Mouse (Mus musculus): ENCODE results near the gene Slk. TPM values are rescaled to one million over a fixed set of nuclear protein-coding genes. Genes with fewer than 3 reads are reported as not detected.

Slk gene
- polyA plus RNA-seq, 1 experiment from 2014 or later = 26.5 TPM

DNA sequence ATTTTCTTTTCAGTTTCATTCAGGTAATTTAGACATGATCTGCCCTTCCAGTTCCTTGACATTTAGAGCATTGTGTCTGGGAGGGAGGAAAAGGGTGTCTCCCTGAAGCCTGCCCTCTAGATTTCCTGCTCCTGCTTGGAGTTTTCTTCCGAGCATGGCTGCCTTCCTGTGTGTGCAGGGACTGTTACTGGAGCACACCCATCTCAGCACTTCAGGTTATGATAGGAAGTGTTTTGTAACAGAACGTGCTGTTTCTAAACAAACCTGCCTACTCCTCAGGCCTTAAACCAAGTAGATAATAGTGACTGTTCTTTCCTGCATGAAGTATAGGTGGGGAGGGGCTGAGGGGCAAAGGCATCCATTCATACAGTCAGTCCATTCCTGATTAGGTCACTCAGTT is 64.4 kb downstream of the Slk start:
- WGBS = 26% methylated on average over 2 of the region's 2 CpGs

DNA sequence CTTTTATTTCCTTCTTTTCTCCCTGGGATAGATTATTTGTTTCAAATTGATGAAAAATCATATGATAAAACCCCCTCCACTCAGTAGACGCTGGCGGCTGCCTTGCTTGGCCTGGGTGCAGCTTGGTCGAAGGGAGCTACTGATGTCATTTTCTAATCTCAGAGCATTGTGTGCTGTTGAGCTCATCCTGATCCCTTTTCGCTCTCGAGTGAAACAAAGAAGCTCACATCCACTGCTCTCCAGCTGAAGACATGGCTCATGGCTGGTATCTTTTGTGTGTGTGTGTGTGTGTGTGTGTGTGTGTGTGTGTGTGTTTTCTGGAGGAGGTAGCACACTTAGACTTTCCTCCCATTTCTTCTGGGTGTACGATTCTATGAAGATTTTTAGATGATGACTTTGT is 66.1 kb downstream of the Slk start:
- Histone ChIP-seq H3K4me2 (ENCODE audit: low read length) (0 out of 2 replicates have a peak overlapping the region, but pooled peaks have one; percentile 5), H3K27ac (replicated peaks in 1 of 2; ENCODE audit: control insufficient read depth in 1 of 2, insufficient read depth in 1 of 2, low read depth in 2 of 2, low read length in 2 of 2) (peak overlapping the region; percentile 48 to 53; a peak in 2 of 4 replicates), H3K9ac (ENCODE audit: low read length) (peak overlapping the region; percentile 46), H3K27me3 (ENCODE audit: control insufficient read depth, insufficient read depth, low read length) (no peaks in the 10 kb centered on the region), H3K36me3 (ENCODE audit: control insufficient read depth, insufficient read depth, low read length) (peaks cover 50% of the 10 kb centered on the region), H3K4me3 (ENCODE audit: control insufficient read depth in 1 of 2, insufficient read depth in 1 of 2, low read depth in 1 of 2, low read length in 2 of 2) (no peak overlapping the region), H3K4me1 (ENCODE audit: control insufficient read depth in 2 of 2, insufficient read depth in 2 of 2, low read length in 2 of 2) (peaks cover 3 to 15% of the 10 kb centered on the region in 2 experiments; a peak in 3 of 4 replicates), H3K9me3 (ENCODE audit: control insufficient read depth, low read length) (no peaks in the 10 kb centered on the region)
- ATAC-seq (ENCODE audit: insufficient number of reproducible peaks, insufficient read depth, low FRiP score, low read depth) = peak; percentile 37; the same call in 1 of the 2 replicates
- WGBS = 17% methylated on average over 6 of the region's 6 CpGs

More for the DNA sequence above, 64.4 kb downstream of the Slk start:
- Histone ChIP-seq H3K36me3 (ENCODE audit: control insufficient read depth, insufficient read depth, low read length) (peaks cover 67% of the 10 kb centered on the region), H3K4me3 (ENCODE audit: control insufficient read depth in 1 of 2, insufficient read depth in 1 of 2, low read depth in 1 of 2, low read length in 2 of 2) (no peak overlapping the region), H3K4me1 (ENCODE audit: control insufficient read depth in 2 of 2, insufficient read depth in 2 of 2, low read length in 2 of 2) (peaks cover 3 to 15% of the 10 kb centered on the region in 2 experiments; a peak in 3 of 4 replicates), H3K9me3 (ENCODE audit: control insufficient read depth, low read length) (no peaks in the 10 kb centered on the region), H3K4me2 (ENCODE audit: low read length) (no peak overlapping the region), H3K27me3 (ENCODE audit: control insufficient read depth, insufficient read depth, low read length) (no peaks in the 10 kb centered on the region), H3K9ac (ENCODE audit: low read length) (no peak overlapping the region), H3K27ac (replicated peaks in 1 of 2; ENCODE audit: control insufficient read depth in 1 of 2, insufficient read depth in 1 of 2, low read depth in 2 of 2, low read length in 2 of 2) (peak overlapping the region; percentile 21 to 42; a peak in 1 of 4 replicates)
- no peak for ATAC-seq (ENCODE audit: insufficient number of reproducible peaks, insufficient read depth, low FRiP score, low read depth)

DNA sequence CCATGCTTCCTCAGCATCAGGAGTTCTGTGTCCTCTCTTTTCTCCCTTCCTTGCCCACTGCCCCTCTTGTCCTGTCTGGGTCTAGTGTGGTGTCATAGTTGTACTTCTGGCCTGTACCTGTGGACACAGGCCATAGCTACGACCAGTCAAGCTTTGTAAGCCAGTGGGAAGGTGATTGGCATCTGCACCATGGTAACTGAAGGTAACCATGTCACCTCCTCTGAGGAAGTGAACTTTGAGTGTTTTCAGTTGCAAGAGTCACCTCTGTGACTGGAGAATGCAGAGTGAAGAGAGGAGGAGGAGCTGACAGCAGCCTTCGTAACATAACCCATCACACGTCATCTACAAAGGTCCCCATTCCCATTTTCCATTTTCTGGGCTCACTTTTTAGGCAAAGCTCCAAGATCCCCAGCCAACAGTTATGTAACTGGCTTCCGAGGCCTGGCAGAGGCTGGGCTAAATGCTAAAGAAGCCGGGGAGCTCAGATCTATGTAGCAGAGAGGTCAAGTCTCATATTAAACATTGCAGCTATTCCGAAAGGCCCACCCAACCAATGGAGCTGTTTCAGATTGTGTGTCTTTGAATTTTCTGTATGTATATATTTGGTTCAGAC is 67.1 kb downstream of the Slk start:
- Histone ChIP-seq H3K27ac (replicated peaks in 1 of 2; ENCODE audit: control insufficient read depth in 1 of 2, insufficient read depth in 1 of 2, low read depth in 2 of 2, low read length in 2 of 2) (no peak overlapping the region), H3K9ac (ENCODE audit: low read length) (no peak overlapping the region), H3K4me1 (ENCODE audit: control insufficient read depth in 2 of 2, insufficient read depth in 2 of 2, low read length in 2 of 2) (peaks cover 3 to 15% of the 10 kb centered on the region in 2 experiments; a peak in 3 of 4 replicates), H3K36me3 (ENCODE audit: control insufficient read depth, insufficient read depth, low read length) (peaks cover 40% of the 10 kb centered on the region), H3K27me3 (ENCODE audit: control insufficient read depth, insufficient read depth, low read length) (no peaks in the 10 kb centered on the region), H3K4me2 (ENCODE audit: low read length) (no peak overlapping the region), H3K4me3 (ENCODE audit: control insufficient read depth in 1 of 2, insufficient read depth in 1 of 2, low read depth in 1 of 2, low read length in 2 of 2) (no peak overlapping the region), H3K9me3 (ENCODE audit: control insufficient read depth, low read length) (no peaks in the 10 kb centered on the region)
- WGBS = 83% methylated on average over 6 of the region's 6 CpGs
- ATAC-seq (ENCODE audit: insufficient number of reproducible peaks, insufficient read depth, low FRiP score, low read depth) = no peak

DNA sequence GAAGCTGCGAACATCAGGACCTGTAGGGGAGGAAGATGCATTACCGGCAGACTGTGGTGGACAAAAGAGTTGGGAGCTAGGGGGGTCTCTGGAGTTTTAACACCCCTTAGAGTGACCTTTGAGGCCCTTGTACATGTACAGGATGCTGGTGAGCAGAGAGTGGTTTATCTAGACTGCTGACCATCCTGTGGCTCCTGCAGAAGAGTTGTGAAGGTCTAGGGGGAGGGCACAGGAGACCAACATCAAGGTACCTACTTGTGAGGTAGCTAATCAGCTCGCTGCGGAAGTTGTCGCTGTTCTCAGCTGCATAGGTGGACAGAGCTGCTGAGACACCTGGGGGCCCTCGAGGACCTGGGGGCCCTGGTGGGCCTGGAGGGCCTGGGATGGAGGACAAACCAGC is 69.6 kb downstream of the Slk start:
- WGBS = 90% methylated on average over 6 of the region's 6 CpGs
- Histone ChIP-seq H3K9me3 (ENCODE audit: control insufficient read depth, low read length) (no peaks in the 10 kb centered on the region), H3K36me3 (ENCODE audit: control insufficient read depth, insufficient read depth, low read length) (peaks cover 26% of the 10 kb centered on the region), H3K4me3 (ENCODE audit: control insufficient read depth in 1 of 2, insufficient read depth in 1 of 2, low read depth in 1 of 2, low read length in 2 of 2) (no peak overlapping the region), H3K9ac (ENCODE audit: low read length) (no peak overlapping the region), H3K27me3 (ENCODE audit: control insufficient read depth, insufficient read depth, low read length) (no peaks in the 10 kb centered on the region), H3K27ac (replicated peaks in 1 of 2; ENCODE audit: control insufficient read depth in 1 of 2, insufficient read depth in 1 of 2, low read depth in 2 of 2, low read length in 2 of 2) (no peak overlapping the region), H3K4me2 (ENCODE audit: low read length) (no peak overlapping the region), H3K4me1 (ENCODE audit: control insufficient read depth in 2 of 2, insufficient read depth in 2 of 2, low read length in 2 of 2) (peaks cover 3 to 11% of the 10 kb centered on the region in 2 experiments; a peak in 3 of 4 replicates)
- ATAC-seq (ENCODE audit: insufficient number of reproducible peaks, insufficient read depth, low FRiP score, low read depth) = no peak

DNA sequence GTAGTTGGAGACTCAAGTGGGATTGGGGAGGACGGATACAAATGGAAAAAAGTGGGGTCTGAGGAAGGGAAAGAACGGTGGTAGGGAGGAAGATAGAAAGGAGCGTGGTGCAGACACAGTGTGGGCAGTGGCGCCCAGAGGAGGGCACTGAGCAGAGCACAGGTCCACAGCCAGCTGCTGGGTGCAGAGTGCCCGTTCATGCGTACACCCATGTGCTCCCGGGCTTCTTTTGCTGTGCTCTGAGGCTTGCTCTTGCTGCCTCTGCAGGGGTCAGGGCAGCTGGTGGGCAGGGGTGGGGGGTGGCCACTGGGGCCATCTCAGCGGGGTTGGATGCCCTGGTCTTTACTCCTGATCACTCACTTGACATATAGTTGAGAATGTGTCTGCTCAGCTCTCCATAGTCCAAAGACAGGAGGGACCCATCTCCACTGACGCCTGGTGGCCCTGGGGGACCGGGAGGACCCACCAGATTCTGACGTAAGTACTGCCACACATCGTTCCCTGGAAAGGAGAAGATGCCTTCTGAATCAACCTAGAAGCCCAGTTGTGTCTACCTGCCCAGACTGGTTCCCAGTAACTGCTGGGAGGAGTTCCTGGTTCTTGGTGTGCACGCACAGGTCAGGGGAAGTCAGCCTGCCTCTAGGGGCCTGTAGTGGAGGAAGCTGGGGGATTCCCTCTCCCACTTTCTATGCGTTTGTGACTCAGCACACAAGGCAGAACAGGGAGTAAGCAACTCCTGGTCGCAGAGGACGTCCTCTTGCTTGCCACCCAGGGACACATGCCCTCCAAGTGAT is 71.1 kb downstream of the Slk start:
- ATAC-seq (ENCODE audit: insufficient number of reproducible peaks, insufficient read depth, low FRiP score, low read depth) = no peak
- Histone ChIP-seq H3K4me3 (ENCODE audit: control insufficient read depth in 1 of 2, insufficient read depth in 1 of 2, low read depth in 1 of 2, low read length in 2 of 2) (no peak overlapping the region), H3K4me1 (ENCODE audit: control insufficient read depth in 2 of 2, insufficient read depth in 2 of 2, low read length in 2 of 2) (peaks cover 2 to 3% of the 10 kb centered on the region in 2 experiments; a peak in 2 of 4 replicates), H3K4me2 (ENCODE audit: low read length) (no peak overlapping the region), H3K36me3 (ENCODE audit: control insufficient read depth, insufficient read depth, low read length) (peaks cover 18% of the 10 kb centered on the region), H3K9ac (ENCODE audit: low read length) (no peak overlapping the region), H3K9me3 (ENCODE audit: control insufficient read depth, low read length) (no peaks in the 10 kb centered on the region), H3K27me3 (ENCODE audit: control insufficient read depth, insufficient read depth, low read length) (no peaks in the 10 kb centered on the region), H3K27ac (replicated peaks in 1 of 2; ENCODE audit: control insufficient read depth in 1 of 2, insufficient read depth in 1 of 2, low read depth in 2 of 2, low read length in 2 of 2) (no peak overlapping the region)
- WGBS = 80% methylated on average over 16 of the region's 16 CpGs

DNA sequence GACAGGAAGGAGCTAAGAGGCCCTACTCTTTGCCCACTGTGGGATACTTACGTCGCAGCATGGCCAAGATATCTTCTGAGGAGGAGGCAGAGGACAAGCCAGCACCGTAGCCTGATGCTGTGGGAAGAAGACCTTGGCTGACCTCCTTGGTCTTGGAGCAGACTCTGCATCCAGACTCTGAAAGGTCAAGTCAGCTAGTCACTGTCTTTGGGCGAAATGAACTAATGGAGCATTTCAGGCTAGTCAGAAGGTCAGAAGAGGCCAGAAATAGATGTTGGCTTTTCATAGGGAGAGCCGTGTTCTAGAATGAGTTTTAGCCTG is 71.6 kb downstream of the Slk start:
- H3K27ac ChIP-seq (replicated peaks in 1 of 2; ENCODE audit: control insufficient read depth in 1 of 2, insufficient read depth in 1 of 2, low read depth in 2 of 2, low read length in 2 of 2) = no peak overlapping the region

DNA sequence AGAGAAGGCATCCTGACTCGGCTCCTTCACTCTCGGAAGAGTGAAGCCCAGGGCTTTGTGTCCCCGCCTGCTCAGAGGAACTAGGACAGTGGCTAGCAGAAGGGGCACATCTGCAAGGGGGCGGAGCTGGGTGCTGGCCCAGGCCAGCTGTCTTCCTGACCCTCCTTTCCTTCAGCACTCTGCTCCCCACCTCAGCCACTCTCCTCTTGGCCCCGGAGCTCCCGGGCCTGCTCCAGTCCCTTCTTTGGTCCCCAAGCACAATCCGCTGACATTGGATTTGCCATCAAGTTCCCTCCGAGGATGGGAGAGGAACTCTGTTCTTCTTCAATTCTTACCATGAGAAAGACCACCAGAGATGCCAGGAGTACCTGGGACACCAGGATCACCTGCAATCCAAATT is 72.8 kb downstream of the Slk start:
- Histone ChIP-seq H3K9me3 (ENCODE audit: control insufficient read depth, low read length) (no peaks in the 10 kb centered on the region), H3K4me3 (ENCODE audit: control insufficient read depth in 1 of 2, insufficient read depth in 1 of 2, low read depth in 1 of 2, low read length in 2 of 2) (no peak overlapping the region), H3K4me1 (ENCODE audit: control insufficient read depth in 2 of 2, insufficient read depth in 2 of 2, low read length in 2 of 2) (no peaks in the 10 kb centered on the region), H3K27me3 (ENCODE audit: control insufficient read depth, insufficient read depth, low read length) (no peaks in the 10 kb centered on the region), H3K9ac (ENCODE audit: low read length) (no peak overlapping the region), H3K36me3 (ENCODE audit: control insufficient read depth, insufficient read depth, low read length) (peaks cover 4% of the 10 kb centered on the region), H3K27ac (replicated peaks in 1 of 2; ENCODE audit: control insufficient read depth in 1 of 2, insufficient read depth in 1 of 2, low read depth in 2 of 2, low read length in 2 of 2) (no peak overlapping the region), H3K4me2 (ENCODE audit: low read length) (no peak overlapping the region)
- no peak for ATAC-seq (ENCODE audit: insufficient number of reproducible peaks, insufficient read depth, low FRiP score, low read depth)
- 70% methylated on average over 8 of the region's 8 CpGs for WGBS

More for the DNA sequence above, 71.6 kb downstream of the Slk start:
- ATAC-seq (ENCODE audit: insufficient number of reproducible peaks, insufficient read depth, low FRiP score, low read depth) = no peak
- Histone ChIP-seq H3K9ac (ENCODE audit: low read length) (no peak overlapping the region), H3K4me2 (ENCODE audit: low read length) (no peak overlapping the region), H3K27me3 (ENCODE audit: control insufficient read depth, insufficient read depth, low read length) (no peaks in the 10 kb centered on the region), H3K36me3 (ENCODE audit: control insufficient read depth, insufficient read depth, low read length) (peaks cover 13% of the 10 kb centered on the region), H3K4me3 (ENCODE audit: control insufficient read depth in 1 of 2, insufficient read depth in 1 of 2, low read depth in 1 of 2, low read length in 2 of 2) (no peak overlapping the region), H3K4me1 (ENCODE audit: control insufficient read depth in 2 of 2, insufficient read depth in 2 of 2, low read length in 2 of 2) (peaks cover 0 to 2% of the 10 kb centered on the region in 2 experiments; a peak in 1 of 4 replicates), H3K9me3 (ENCODE audit: control insufficient read depth, low read length) (no peaks in the 10 kb centered on the region)
- WGBS = 70% methylated on average over 5 of the region's 5 CpGs
